Mouse (Mus musculus) limb, embryonic 11.5 days (tissue): ENCODE results near the gene Wdr64. TPM values are rescaled to one million over a fixed set of nuclear protein-coding genes. Genes with fewer than 3 reads are reported as not detected.

Experiments
- ATAC-seq: fragments of 200-750 bp; cut with Nextera tagmentation; 2 replicates; pipeline ENCODE4 v1.8.0; 2017; ENCODE audit warnings: low read depth; ENCODE audit not compliant: insufficient number of reproducible peaks, low FRiP score, low TSS enrichment
- DNase-seq: peaks from one replicate; pipeline ENCODE4 v3.0.0-alpha.2; 2015; ENCODE audit warnings: low spot score
- H3K27ac ChIP-seq: fragments of 300-500 bp; sonication (generic); replicated peaks from 2 replicates; pipeline ENCODE4 v1.5.1; 2014; ENCODE audit warnings: low read depth, mild to moderate bottlenecking, low read length
- H3K27me3 ChIP-seq: fragments of 300-500 bp; sonication (generic); 2 replicates; pipeline ENCODE4 v1.6.1; 2014; ENCODE audit warnings: mild to moderate bottlenecking, low read length, mixed read lengths; ENCODE audit not compliant: control insufficient read depth, insufficient read depth
- H3K36me3 ChIP-seq: fragments of 300-500 bp; sonication (generic); 2 replicates; pipeline ENCODE4 v1.6.1; 2014; ENCODE audit warnings: mild to moderate bottlenecking, low read length, moderate library complexity, mixed read lengths; ENCODE audit not compliant: control insufficient read depth, insufficient read depth
- H3K4me1 ChIP-seq: fragments of 300-500 bp; sonication (generic); 2 replicates; pipeline ENCODE4 v1.6.1; 2014; ENCODE audit warnings: low read length, mixed read lengths; ENCODE audit not compliant: control insufficient read depth, insufficient read depth
- H3K4me2 ChIP-seq: fragments of 300-500 bp; sonication (generic); 2 replicates; pipeline ENCODE4 v1.6.1; 2014; ENCODE audit warnings: low read depth, mild to moderate bottlenecking, moderate library complexity; ENCODE audit not compliant: severe bottlenecking
- H3K4me3 ChIP-seq: fragments of 300-500 bp; sonication (generic); 2 replicates; pipeline ENCODE4 v1.5.1; 2014; ENCODE audit warnings: low read depth, low read length
- H3K9ac ChIP-seq: fragments of 300-500 bp; sonication (generic); 2 replicates; pipeline ENCODE4 v1.6.1; 2014; ENCODE audit warnings: mild to moderate bottlenecking, low read length
- H3K9me3 ChIP-seq: fragments of 300-500 bp; sonication (generic); 2 replicates; pipeline ENCODE4 v1.6.1; 2016; ENCODE audit warnings: low read length; ENCODE audit not compliant: control insufficient read depth
- WGBS: fragments of 180-500 bp; shearing (Covaris S2); extraction: QIAGEN DNeasy Blood & Tissue Kit; methylation state at CpG from one replicate; pipeline ENCODE4 v1.1.7; 2014; 5-methylcytosine and 5-hydroxymethylcytosine counted together
- polyA plus RNA-seq: library from polyadenylated mRNA; unstranded; fragments of >200 nt; fragmentation: Nextera tagmentation; extraction: Ambion mirVana; gene quantifications from 2 replicates; pipeline ENCODE4 v1.2.1, GENCODE M21; 2014

Wdr64 gene
- polyA plus RNA-seq, 1 experiment from 2014 or later = not detected

GRCm38 (mm10) chr1:175699796-175700195, 1.4 kb downstream of the Wdr64 start:
- no peak overlapping the region for H3K9ac ChIP-seq
- DNase-seq = no peak
- H3K27ac ChIP-seq = no peak overlapping the region
- no peaks in the 10 kb centered on the region for H3K36me3 ChIP-seq
- H3K4me3 ChIP-seq = no peak overlapping the region
- WGBS = 31% methylated on average over 4 of the region's 4 CpGs
- H3K4me1 ChIP-seq = no peaks in the 10 kb centered on the region
- no peak overlapping the region for H3K4me2 ChIP-seq
- H3K9me3 ChIP-seq = no peaks in the 10 kb centered on the region
- ATAC-seq = peak; percentile 59; the same call in 1 of the 2 replicates
- no peaks in the 10 kb centered on the region for H3K27me3 ChIP-seq

GRCm38 (mm10) chr1:175701145-175701544, 2.8 kb downstream of the Wdr64 start:
- H3K9ac ChIP-seq = no peak overlapping the region
- no peaks in the 10 kb centered on the region for H3K36me3 ChIP-seq
- 81% methylated on average over 4 of the region's 4 CpGs for WGBS
- no peaks in the 10 kb centered on the region for H3K9me3 ChIP-seq
- no peak for DNase-seq
- no peak overlapping the region for H3K4me3 ChIP-seq
- H3K4me2 ChIP-seq = no peak overlapping the region
- ATAC-seq = no peak
- no peaks in the 10 kb centered on the region for H3K4me1 ChIP-seq
- H3K27me3 ChIP-seq = no peaks in the 10 kb centered on the region
- H3K27ac ChIP-seq = no peak overlapping the region

- WGBS = 61% methylated on average over 5 of the region's 5 CpGs
- ATAC-seq = no peak
- DNase-seq = no peak
- Histone ChIP-seq H3K36me3 (no peaks in the 10 kb centered on the region), H3K27ac (no peak overlapping the region), H3K4me1 (no peaks in the 10 kb centered on the region), H3K4me3 (no peak overlapping the region), H3K9ac (no peak overlapping the region), H3K9me3 (no peaks in the 10 kb centered on the region), H3K27me3 (no peaks in the 10 kb centered on the region), H3K4me2 (no peak overlapping the region)
Observed at GRCm38 (mm10) chr1:175707599-175707998, 9.2 kb downstream of the Wdr64 start.

GRCm38 (mm10) chr1:175708013-175708412, 9.6 kb downstream of the Wdr64 start:
- Histone ChIP-seq H3K36me3 (no peaks in the 10 kb centered on the region), H3K9ac (no peak overlapping the region), H3K27me3 (no peaks in the 10 kb centered on the region), H3K4me1 (no peaks in the 10 kb centered on the region), H3K4me3 (no peak overlapping the region), H3K4me2 (no peak overlapping the region), H3K9me3 (no peaks in the 10 kb centered on the region), H3K27ac (no peak overlapping the region)
- DNase-seq (no peak), ATAC-seq (no peak)

GRCm38 (mm10) chr1:175712338-175712909, 14.0 kb downstream of the Wdr64 start:
- H3K4me3 ChIP-seq = no peak overlapping the region
- no peak overlapping the region for H3K9ac ChIP-seq
- ATAC-seq (no peak), DNase-seq (no peak)
- H3K4me2 ChIP-seq = no peak overlapping the region
- no peaks in the 10 kb centered on the region for H3K9me3 ChIP-seq
- H3K27me3 ChIP-seq = no peaks in the 10 kb centered on the region
- no peak overlapping the region for H3K27ac ChIP-seq
- H3K36me3 ChIP-seq = no peaks in the 10 kb centered on the region
- H3K4me1 ChIP-seq = no peaks in the 10 kb centered on the region
- 82% methylated on average over 11 of the region's 11 CpGs for WGBS

GRCm38 (mm10) chr1:175716832-175717231, 18.4 kb downstream of the Wdr64 start:
- Histone ChIP-seq H3K27ac (no peak overlapping the region), H3K9me3 (no peaks in the 10 kb centered on the region), H3K4me2 (no peak overlapping the region), H3K4me3 (no peak overlapping the region), H3K9ac (no peak overlapping the region), H3K27me3 (no peaks in the 10 kb centered on the region), H3K36me3 (no peaks in the 10 kb centered on the region), H3K4me1 (no peaks in the 10 kb centered on the region)
- DNase-seq (no peak), ATAC-seq (no peak)
- 93% methylated on average over 9 of the region's 9 CpGs for WGBS

GRCm38 (mm10) chr1:175725771-175726170, 27.4 kb downstream of the Wdr64 start:
- WGBS = 45% methylated on average over 7 of the region's 7 CpGs
- no peaks in the 10 kb centered on the region for H3K36me3 ChIP-seq
- no peak for DNase-seq

GRCm38 (mm10) chr1:175754576-175755364, 56.4 kb downstream of the Wdr64 start:
- H3K4me3 ChIP-seq = no peak overlapping the region
- no peaks in the 10 kb centered on the region for H3K9me3 ChIP-seq
- H3K36me3 ChIP-seq = no peaks in the 10 kb centered on the region
- 84% methylated on average over 10 of the region's 10 CpGs for WGBS
- DNase-seq = no peak
- no peak overlapping the region for H3K27ac ChIP-seq
- no peak for ATAC-seq
- no peak overlapping the region for H3K4me2 ChIP-seq
- no peaks in the 10 kb centered on the region for H3K4me1 ChIP-seq
- no peak overlapping the region for H3K9ac ChIP-seq
- no peaks in the 10 kb centered on the region for H3K27me3 ChIP-seq

More at GRCm38 (mm10) chr1:175725771-175726170, 27.4 kb downstream of the Wdr64 start:
- Histone ChIP-seq H3K27me3 (no peaks in the 10 kb centered on the region), H3K9ac (no peak overlapping the region), H3K4me3 (no peak overlapping the region), H3K27ac (no peak overlapping the region), H3K9me3 (no peaks in the 10 kb centered on the region), H3K4me2 (no peak overlapping the region), H3K4me1 (no peaks in the 10 kb centered on the region)
- ATAC-seq = no peak
